Mouse (Mus musculus) MEL (cell line): ENCODE results near the gene Apopt1. TPM values are rescaled to one million over a fixed set of nuclear protein-coding genes. Genes with fewer than 3 reads are reported as not detected.

ENCODE experiments used
- DNase-seq: peaks from one replicate; pipeline ENCODE4 v3.0.0; 2011; ENCODE audit warnings: low read depth, low spot score
- H3K27ac ChIP-seq: 2 replicates; pipeline ENCODE4 v1.5.1; 2012; ENCODE audit warnings: low read depth, mild to moderate bottlenecking, control low read depth, low read length, moderate library complexity; ENCODE audit not compliant: control insufficient read depth
- H3K27me3 ChIP-seq, 2 experiments: fragments of 150-350 bp in 1 of 2; sonication (generic) in 1 of 2; 2 replicates each; pipeline ENCODE4 v1.6.1; 2012; ENCODE audit warnings: low read length in 2 of 2, mild to moderate bottlenecking in 2 of 2, improper control_type of control experiment in 1 of 2, moderate library complexity in 1 of 2; ENCODE audit not compliant: insufficient read depth in 2 of 2, control insufficient read depth in 1 of 2
- H3K36me3 ChIP-seq, 2 experiments: 2 replicates each; pipeline ENCODE4 v1.6.1; 2012 to 2014; ENCODE audit warnings: low read length in 2 of 2, improper control_type of control experiment in 1 of 2, inconsistent platforms in 1 of 2, mild to moderate bottlenecking in 1 of 2; ENCODE audit not compliant: insufficient read depth in 2 of 2, control insufficient read depth in 1 of 2
- H3K4me1 ChIP-seq, 2 experiments: fragments of 150-350 bp in 1 of 2; sonication (generic) in 1 of 2; 2 replicates each; pipeline ENCODE4 v1.6.1; 2012; ENCODE audit warnings: low read length in 2 of 2, improper control_type of control experiment in 1 of 2, mild to moderate bottlenecking in 1 of 2; ENCODE audit not compliant: insufficient read depth in 2 of 2, control insufficient read depth in 1 of 2
- H3K4me3 ChIP-seq, 2 experiments: fragments of 150-350 bp in 1 of 2; sonication (generic) in 1 of 2; 2 replicates each; pipeline ENCODE4 v1.5.1; 2012; ENCODE audit warnings: low read depth in 2 of 2, low read length in 2 of 2, mild to moderate bottlenecking in 2 of 2, moderate library complexity in 2 of 2, control low read depth in 1 of 2, improper control_type of control experiment in 1 of 2; ENCODE audit not compliant: control insufficient read depth in 1 of 2, insufficient read depth in 1 of 2
- H3K79me2 ChIP-seq: 2 replicates; pipeline ENCODE4 v1.6.1; 2012; ENCODE audit warnings: mild to moderate bottlenecking, low read length, moderate library complexity; ENCODE audit not compliant: control insufficient read depth, poor library complexity, insufficient read depth
- H3K9ac ChIP-seq: 2 replicates; pipeline ENCODE4 v1.6.1; 2012; ENCODE audit warnings: low read depth, mild to moderate bottlenecking, control low read depth, low read length, moderate library complexity; ENCODE audit not compliant: control insufficient read depth, poor library complexity, severe bottlenecking
- H3K9me3 ChIP-seq: fragments of 150-350 bp; sonication (generic); replicated peaks from 2 replicates; pipeline ENCODE4 v1.6.1; 2012; ENCODE audit warnings: mild to moderate bottlenecking, low read length, improper control_type of control experiment, moderate library complexity; ENCODE audit not compliant: insufficient read depth
- BHLHE40 ChIP-seq: IDR thresholded peaks from 2 replicates; pipeline ENCODE4 v1.6.1; 2012; ENCODE audit warnings: low read depth, mild to moderate bottlenecking, inconsistent platforms, low read length, improper control_type of control experiment, borderline replicate concordance
- CHD1 ChIP-seq: IDR thresholded peaks from 2 replicates; pipeline ENCODE4 v1.6.1; 2012; ENCODE audit warnings: low read depth, mild to moderate bottlenecking, inconsistent platforms, low read length, improper control_type of control experiment
- E2F4 ChIP-seq: IDR thresholded peaks from 2 replicates; pipeline ENCODE4 v1.6.1; 2011; ENCODE audit warnings: low read depth, low read length, improper control_type of control experiment, borderline replicate concordance
- ETS1 ChIP-seq: IDR thresholded peaks from 2 replicates; pipeline ENCODE4 v1.6.1; 2012; ENCODE audit warnings: low read depth, mild to moderate bottlenecking, inconsistent platforms, low read length, improper control_type of control experiment, moderate library complexity
- GATA1 ChIP-seq: IDR thresholded peaks from 2 replicates; pipeline ENCODE4 v1.6.1; 2011; ENCODE audit warnings: low read depth, low read length, improper control_type of control experiment
- KAT2A ChIP-seq: conservative IDR thresholded peaks from 2 replicates; pipeline ENCODE4 v1.6.1; 2012; ENCODE audit warnings: low read depth, low read length, improper control_type of control experiment, inconsistent platforms
- MAX ChIP-seq: IDR thresholded peaks from 2 replicates; pipeline ENCODE4 v1.6.1; 2011; ENCODE audit warnings: low read length, improper control_type of control experiment
- MAZ ChIP-seq: IDR thresholded peaks from 2 replicates; pipeline ENCODE4 v1.6.1; 2012; ENCODE audit warnings: low read depth, mild to moderate bottlenecking, inconsistent platforms, low read length, improper control_type of control experiment
- MEF2A ChIP-seq: IDR thresholded peaks from 2 replicates; pipeline ENCODE4 v1.6.1; 2014; ENCODE audit warnings: low read depth, mild to moderate bottlenecking, inconsistent platforms, low read length, improper control_type of control experiment; ENCODE audit not compliant: poor library complexity, insufficient replicate concordance, severe bottlenecking; ENCODE audit errors: extremely low read depth
- MXI1 ChIP-seq: IDR thresholded peaks from 2 replicates; pipeline ENCODE4 v1.6.1; 2011; ENCODE audit warnings: mild to moderate bottlenecking, low read depth, low read length, improper control_type of control experiment
- MYC ChIP-seq: IDR thresholded peaks from 2 replicates; pipeline ENCODE4 v1.6.1; 2011; ENCODE audit warnings: low read depth, mild to moderate bottlenecking, low read length, improper control_type of control experiment, moderate library complexity
- NELFE ChIP-seq: IDR thresholded peaks from 2 replicates; pipeline ENCODE4 v1.6.1; 2011; ENCODE audit warnings: low read depth, low read length, improper control_type of control experiment
- POLR2A ChIP-seq, 2 experiments: IDR thresholded peaks; 2 replicates each; pipeline ENCODE4 v1.6.1; 2011 to 2012; ENCODE audit warnings: low read length in 2 of 2, mild to moderate bottlenecking in 2 of 2, control low read depth in 1 of 2, improper control_type of control experiment in 1 of 2, low read depth in 1 of 2, moderate library complexity in 1 of 2; ENCODE audit not compliant: control insufficient read depth in 1 of 2, insufficient read depth in 1 of 2, poor library complexity in 1 of 2
- POLR2AphosphoS2 ChIP-seq: IDR thresholded peaks from 2 replicates; pipeline ENCODE4 v1.6.1; 2011; ENCODE audit warnings: low read length, improper control_type of control experiment
- POLR2AphosphoS5 ChIP-seq: IDR thresholded peaks from 2 replicates; pipeline ENCODE4 v1.6.1; 2012; ENCODE audit warnings: low read depth, borderline replicate concordance, mild to moderate bottlenecking, inconsistent platforms, low read length, moderate library complexity, mixed read lengths
- RCOR1 ChIP-seq: IDR thresholded peaks from 2 replicates; pipeline ENCODE4 v1.6.1; 2012; ENCODE audit warnings: low read depth, mild to moderate bottlenecking, inconsistent platforms, low read length, improper control_type of control experiment
- SMC3 ChIP-seq: IDR thresholded peaks from 2 replicates; pipeline ENCODE4 v1.6.1; 2011; ENCODE audit warnings: low read depth, low read length, improper control_type of control experiment
- UBTF ChIP-seq: IDR thresholded peaks from 2 replicates; pipeline ENCODE4 v1.6.1; 2012; ENCODE audit warnings: low read depth, mild to moderate bottlenecking, inconsistent platforms, low read length, improper control_type of control experiment, moderate library complexity, borderline replicate concordance; ENCODE audit not compliant: insufficient read depth
- USF2 ChIP-seq, 2 experiments: IDR thresholded peaks; 2 replicates each; pipeline ENCODE4 v1.6.1; 2011 to 2012; ENCODE audit warnings: improper control_type of control experiment in 2 of 2, low read length in 2 of 2, borderline replicate concordance in 1 of 2, inconsistent platforms in 1 of 2, low read depth in 1 of 2, mild to moderate bottlenecking in 1 of 2; ENCODE audit not compliant: insufficient read depth in 1 of 2
- ZC3H11A ChIP-seq: IDR thresholded peaks from 2 replicates; pipeline ENCODE4 v1.6.1; 2012; ENCODE audit warnings: low read depth, mild to moderate bottlenecking, inconsistent platforms, low read length, improper control_type of control experiment
- ZNF384 ChIP-seq: IDR thresholded peaks from 2 replicates; pipeline ENCODE4 v1.6.1; 2012; ENCODE audit warnings: low read depth, mild to moderate bottlenecking, inconsistent platforms, low read length, improper control_type of control experiment
- polyA plus RNA-seq, 2 experiments: library from polyadenylated mRNA; stranded (reverse) in 1 of 2; unstranded in 1 of 2; fragments of >175 nt in 1 of 2; fragments of >200 nt in 1 of 2; gene quantifications; 2 replicates each; pipeline versions ENCODE4 v1.2.1 to v1.2.4; 2012; ENCODE audit warnings: low replicate concordance in 2 of 2, low read depth in 1 of 2; ENCODE audit not compliant: insufficient read length in 2 of 2, insufficient read depth in 1 of 2, missing spikeins in 1 of 2
- total RNA-seq: library from RNA; depleted of rRNA; stranded (reverse); fragments of 300-350 nt; gene quantifications from 2 replicates; pipeline ENCODE4 v1.2.3, GENCODE M21; 2012

Gene Apopt1
- total and polyA plus RNA-seq, 3 experiments = 25.7 to 46.5 TPM; not detected in 1

DNA sequence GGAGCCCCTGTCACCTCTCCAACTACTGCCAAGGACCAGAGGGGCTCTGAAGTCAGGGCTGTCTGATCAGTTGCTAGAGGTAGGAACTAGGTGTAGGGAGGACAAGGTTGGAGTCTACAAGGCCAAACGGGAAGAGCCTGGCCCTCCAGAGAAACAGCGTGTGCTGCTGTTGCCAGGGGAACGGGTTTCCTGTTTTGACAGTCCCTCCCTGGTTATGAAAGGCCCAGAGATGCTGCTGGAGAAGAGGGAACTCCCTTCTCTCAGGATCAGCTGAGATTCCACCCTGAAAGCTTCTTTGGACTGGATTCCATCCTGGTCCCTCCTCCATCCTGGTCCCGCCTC is 13.0 kb downstream of the Apopt1 start:
- H3K4me1 ChIP-seq = no peaks in the 10 kb centered on the region
- TF ChIP-seq USF2 (IDR thresholded peaks at IDR 0.05; ENCODE audit: borderline replicate concordance in 1 of 2, insufficient read depth in 1 of 2, low read depth in 1 of 2, low read length in 2 of 2) (no peak), CHD1 (no peak), MAX (no peak), MEF2A (no peak), RCOR1 (no peak), BHLHE40 (no peak), ZC3H11A (no peak), MAZ (no peak), UBTF (no peak), ZNF384 (no peak), MXI1 (no peak), ETS1 (no peak), MYC (no peak)
- H3K36me3 ChIP-seq = peaks cover 0 to 1% of the 10 kb centered on the region in 2 experiments; a peak in 1 of 4 replicates
- no peak overlapping the region for H3K4me3 ChIP-seq
- DNase-seq = no peak
- H3K79me2 ChIP-seq = no peaks in the 10 kb centered on the region
- H3K27ac ChIP-seq = no peak overlapping the region
- no peak overlapping the region for H3K9ac ChIP-seq
- H3K27me3 ChIP-seq = no peaks in the 10 kb centered on the region
- no peaks in the 10 kb centered on the region for H3K9me3 ChIP-seq

DNA sequence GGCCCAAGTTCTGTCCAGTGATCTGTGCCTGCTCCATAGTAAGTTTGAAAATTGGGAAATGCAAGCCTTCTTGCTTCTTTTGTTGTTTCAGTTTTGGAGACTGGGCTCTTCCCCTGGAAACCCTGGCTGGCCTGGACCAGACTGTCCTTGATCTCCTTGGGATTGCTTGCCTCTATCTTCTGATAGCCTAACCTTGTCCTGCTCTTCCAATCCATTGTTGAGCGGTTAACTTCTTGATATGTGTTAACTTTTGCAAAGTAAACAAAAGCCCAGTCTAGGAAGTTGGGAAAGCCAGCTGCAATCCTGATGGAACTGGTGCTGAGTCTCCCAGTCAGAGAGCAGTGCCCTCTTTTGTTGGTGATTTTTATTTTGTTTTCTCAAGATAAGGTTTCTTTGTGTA is 14.9 kb downstream of the Apopt1 start:
- Histone ChIP-seq H3K27me3 (no peaks in the 10 kb centered on the region), H3K27ac (no peak overlapping the region), H3K36me3 (peaks cover 0 to 3% of the 10 kb centered on the region in 2 experiments; a peak in 2 of 4 replicates), H3K9me3 (no peaks in the 10 kb centered on the region), H3K9ac (no peak overlapping the region), H3K79me2 (no peaks in the 10 kb centered on the region), H3K4me1 (no peaks in the 10 kb centered on the region), H3K4me3 (no peak overlapping the region)
- no peak for TF ChIP-seq GATA1
- no peak for TF ChIP-seq KAT2A
- TF ChIP-seq NELFE = no peak
- no peak for TF ChIP-seq POLR2AphosphoS2
- no peak for TF ChIP-seq E2F4
- TF ChIP-seq MYC = no peak
- TF ChIP-seq SMC3 = no peak
- no peak for TF ChIP-seq RCOR1
- no peak for TF ChIP-seq POLR2A (IDR thresholded peaks at IDR 0.05; ENCODE audit: control insufficient read depth in 1 of 2, insufficient read depth in 1 of 2, low read depth in 1 of 2, low read length in 2 of 2, poor library complexity in 1 of 2)
- no peak for TF ChIP-seq POLR2AphosphoS5
- TF ChIP-seq ETS1 = no peak
- DNase-seq = no peak
